Mouse (Mus musculus) C2C12 (cell line): ENCODE measurements around the gene Mlxip.

ENCODE experiments used
- CEBPB ChIP-seq: IDR thresholded peaks from one replicate; pipeline ENCODE4 v1.6.1; 2011; ENCODE audit warnings: low read depth, mild to moderate bottlenecking, control low read depth, moderate library complexity
- CTCF ChIP-seq: IDR thresholded peaks from one replicate; pipeline ENCODE4 v1.5.1; 2011; ENCODE audit not compliant: control insufficient read depth, insufficient read depth, insufficient read length
- FOSL1 ChIP-seq: IDR thresholded peaks from one replicate; pipeline ENCODE4 v1.8.0; 2011; ENCODE audit warnings: mild to moderate bottlenecking, low read length; ENCODE audit not compliant: poor library complexity, insufficient read depth, severe bottlenecking
- MAX ChIP-seq: IDR thresholded peaks from one replicate; pipeline ENCODE4 v1.6.1; 2011; ENCODE audit warnings: mild to moderate bottlenecking, control low read depth
- MYOD1 ChIP-seq: IDR thresholded peaks from one replicate; pipeline ENCODE4 v1.6.1; 2011; ENCODE audit warnings: low read depth; ENCODE audit not compliant: control insufficient read depth, insufficient read length
- USF1 ChIP-seq: IDR thresholded peaks from one replicate; pipeline ENCODE4 v1.6.1; 2011; ENCODE audit warnings: low read depth, mild to moderate bottlenecking, control low read depth, moderate library complexity

GRCm38 (mm10) chr5:123470784-123471400, 76.3 kb downstream of the Mlxip start:
- TF ChIP-seq USF1, result no peak
- TF ChIP-seq CTCF, result no peak
- TF ChIP-seq MAX, result no peak
- no peak for TF ChIP-seq MYOD1
- no peak for TF ChIP-seq FOSL1
- TF ChIP-seq CEBPB, result no peak
